Mouse (Mus musculus) stomach, embryonic 15.5 days (tissue): Measurements from ENCODE around the gene Gal3st2c. TPM values are rescaled to one million over a fixed set of nuclear protein-coding genes. Genes with fewer than 3 reads are reported as not detected.
"Not testable (repeated sequence)": the region's sequence is repeated elsewhere in the genome, so short reads cannot be mapped to it uniquely, and the experiment has no call there.

Experiments
- ATAC-seq: fragments of 200-750 bp; cut with Nextera tagmentation; 2 replicates; pipeline ENCODE4 v1.8.0; 2017; ENCODE audit warnings: low read depth, moderate number of reproducible peaks, moderate TSS enrichment; ENCODE audit not compliant: insufficient read depth, low FRiP score
- H3K27ac ChIP-seq: fragments of 300-500 bp; sonication (generic); 2 replicates; pipeline ENCODE4 v1.5.1; 2015; ENCODE audit warnings: mild to moderate bottlenecking, inconsistent platforms
- H3K27me3 ChIP-seq: fragments of 300-500 bp; sonication (generic); replicated peaks from 2 replicates; pipeline ENCODE4 v1.6.1; 2015; ENCODE audit warnings: inconsistent platforms
- H3K36me3 ChIP-seq: fragments of 300-500 bp; sonication (generic); 2 replicates; pipeline ENCODE4 v1.6.1; 2015; ENCODE audit warnings: inconsistent platforms
- H3K4me1 ChIP-seq: fragments of 300-500 bp; sonication (generic); 2 replicates; pipeline ENCODE4 v1.6.1; 2015; ENCODE audit warnings: inconsistent platforms
- H3K4me2 ChIP-seq: fragments of 300-500 bp; sonication (generic); 2 replicates; pipeline ENCODE4 v1.6.1; 2015; ENCODE audit warnings: mild to moderate bottlenecking, inconsistent platforms
- H3K4me3 ChIP-seq: fragments of 300-500 bp; sonication (generic); replicated peaks from 2 replicates; pipeline ENCODE4 v1.5.1; 2015; ENCODE audit warnings: inconsistent platforms
- H3K9ac ChIP-seq: fragments of 300-500 bp; sonication (generic); 2 replicates; pipeline ENCODE4 v1.6.1; 2015; ENCODE audit warnings: inconsistent platforms
- H3K9me3 ChIP-seq: fragments of 300-500 bp; sonication (generic); 2 replicates; pipeline ENCODE4 v1.6.1; 2016; ENCODE audit warnings: inconsistent platforms
- WGBS: fragments of 180-500 bp; shearing (Covaris S2); methylation state at CpG from one replicate; pipeline ENCODE4 v1.1.7; 2015; 5-methylcytosine and 5-hydroxymethylcytosine counted together
- polyA plus RNA-seq: library from polyadenylated mRNA; unstranded; fragments of >200 nt; fragmentation: Nextera tagmentation; extraction: Ambion mirVana; gene quantifications from 2 replicates; pipeline ENCODE4 v1.2.1, GENCODE M21; 2015

Gene Gal3st2c
- polyA plus RNA-seq, 1 experiment from 2014 or later: not detected

DNA sequence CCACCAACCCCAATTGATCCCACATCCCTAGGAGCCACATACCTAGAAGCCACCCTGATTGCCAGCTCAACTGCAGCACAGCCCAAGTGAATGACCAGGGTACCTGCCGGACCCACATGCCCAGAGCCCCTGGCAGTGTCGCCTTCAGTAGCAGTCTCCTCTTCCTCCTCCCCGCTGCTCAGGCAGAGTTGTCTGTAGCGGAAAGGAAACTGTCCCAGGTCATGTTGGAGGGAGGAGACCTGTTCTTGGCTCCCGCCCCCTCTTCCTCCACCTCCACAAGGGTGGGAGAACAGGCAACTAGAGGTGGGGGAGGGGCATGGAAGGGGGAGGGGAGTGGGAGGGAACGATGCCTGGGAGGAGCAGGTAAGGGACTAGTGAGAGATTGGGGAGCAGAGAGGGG is 62.1 kb downstream of the Gal3st2c start, which contains the start of gene Pdcd1:
Gene Pdcd1, minus strand, starts transcription at position 181 of the 400 bp plus-strand sequence.
- 50% methylated on average over 6 of the region's 6 CpGs for whole genome bisulfite sequencing
- H3K4me3 ChIP-seq: no peak within 1 kb of the TSS
- ATAC-seq: no peak
- H3K9ac ChIP-seq: no peak within 1 kb of the TSS
- no peaks in the 10 kb centered on the region for H3K27me3 ChIP-seq
- no peaks in the 10 kb centered on the region for H3K4me1 ChIP-seq
- H3K36me3 ChIP-seq: no peaks in the 10 kb centered on the region
- no peak within 1 kb of the TSS for H3K27ac ChIP-seq
- H3K9me3 ChIP-seq: no peaks in the 10 kb centered on the region
- no peak within 1 kb of the TSS for H3K4me2 ChIP-seq

DNA sequence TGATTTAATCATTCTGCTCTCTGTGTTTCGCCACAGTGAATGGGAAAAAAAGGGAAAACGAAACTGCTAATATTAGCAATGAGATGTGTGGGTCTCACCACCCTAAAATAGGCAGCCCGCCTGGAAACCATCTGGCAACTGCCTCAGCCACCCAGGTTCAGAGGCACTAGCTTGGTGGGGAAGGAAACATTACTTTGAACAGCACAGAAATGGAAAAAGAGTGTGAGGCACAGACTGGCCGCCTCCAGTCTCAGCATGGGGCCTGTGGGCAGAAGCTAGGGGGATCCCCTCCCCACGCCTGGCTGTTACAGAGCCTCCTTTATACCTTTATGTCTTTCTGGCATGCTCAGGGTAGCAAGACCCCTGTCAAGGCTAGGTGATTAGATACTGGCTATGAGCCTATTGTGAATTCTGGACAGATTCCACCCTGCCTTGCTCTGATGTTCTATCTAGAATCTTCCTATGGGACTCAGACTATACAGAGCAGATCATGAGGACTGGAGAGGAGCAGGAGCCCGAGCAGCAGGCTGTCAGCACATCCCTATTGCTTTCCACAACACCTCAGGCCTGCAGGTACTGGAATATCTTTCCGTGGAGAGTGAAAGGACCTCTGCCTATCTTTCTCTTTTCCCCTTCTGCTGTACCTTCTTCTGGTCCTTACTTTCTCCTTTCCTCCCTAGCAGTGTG is 63.4 kb downstream of the Gal3st2c start:
- Histone ChIP-seq H3K9ac (no peak overlapping the region), H3K4me3 (no peak overlapping the region), H3K27me3 (no peaks in the 10 kb centered on the region), H3K36me3 (no peaks in the 10 kb centered on the region), H3K27ac (no peak overlapping the region), H3K9me3 (no peaks in the 10 kb centered on the region), H3K4me1 (no peaks in the 10 kb centered on the region), H3K4me2 (no peak overlapping the region)
- 65% methylated on average over 7 of the region's 7 CpGs for WGBS
- ATAC-seq: no peak

DNA sequence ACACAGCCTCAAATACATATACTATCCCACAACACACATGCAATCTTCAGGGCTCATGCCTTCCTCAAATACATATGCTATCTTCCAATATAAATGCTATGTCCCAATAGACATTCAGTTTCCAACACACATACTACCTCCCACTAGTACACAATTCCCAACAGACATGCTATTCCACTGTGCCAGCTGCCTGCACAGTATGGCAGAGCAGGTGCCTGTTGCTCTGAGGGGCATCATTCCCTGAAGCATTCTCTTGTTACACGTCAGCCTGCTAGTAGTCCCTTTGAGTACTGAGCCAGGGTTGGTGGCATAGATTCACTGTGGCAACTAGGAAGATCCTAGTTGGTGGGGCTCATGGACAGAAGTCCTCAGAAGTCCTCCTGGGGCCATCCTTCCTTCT is 64.2 kb downstream of the Gal3st2c start:
- no peaks in the 10 kb centered on the region for H3K9me3 ChIP-seq
- ATAC-seq: no peak
- no peak overlapping the region for H3K27ac ChIP-seq
- no peaks in the 10 kb centered on the region for H3K27me3 ChIP-seq
- no peaks in the 10 kb centered on the region for H3K36me3 ChIP-seq
- no peak overlapping the region for H3K4me2 ChIP-seq
- 63% methylated on average over 1 of the region's 1 CpGs for WGBS
- H3K4me3 ChIP-seq: no peak overlapping the region
- H3K4me1 ChIP-seq: no peaks in the 10 kb centered on the region
- H3K9ac ChIP-seq: no peak overlapping the region

DNA sequence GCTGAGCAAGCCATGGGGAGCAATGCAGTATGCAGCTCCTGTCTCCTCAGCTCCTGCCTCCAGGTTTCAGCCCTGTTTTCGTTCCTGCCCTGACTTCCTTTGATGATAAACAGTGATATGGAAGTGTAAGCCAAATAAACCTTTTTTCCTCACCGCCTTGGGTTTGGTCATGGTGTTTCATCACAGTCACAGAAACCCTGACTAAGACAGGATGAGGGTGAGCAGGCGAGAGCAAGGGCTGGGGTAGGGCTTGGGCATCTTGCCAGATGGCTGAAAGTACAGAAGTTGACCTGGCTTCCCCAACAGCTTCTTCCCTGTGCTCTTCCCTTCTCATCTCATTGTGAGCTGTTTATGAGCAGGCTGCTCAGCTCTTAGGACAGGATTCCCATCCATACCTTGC is 65.7 kb downstream of the Gal3st2c start:
- Histone ChIP-seq H3K27ac (no peak overlapping the region), H3K27me3 (no peaks in the 10 kb centered on the region)
- WGBS: 25% methylated on average over 3 of the region's 3 CpGs

DNA sequence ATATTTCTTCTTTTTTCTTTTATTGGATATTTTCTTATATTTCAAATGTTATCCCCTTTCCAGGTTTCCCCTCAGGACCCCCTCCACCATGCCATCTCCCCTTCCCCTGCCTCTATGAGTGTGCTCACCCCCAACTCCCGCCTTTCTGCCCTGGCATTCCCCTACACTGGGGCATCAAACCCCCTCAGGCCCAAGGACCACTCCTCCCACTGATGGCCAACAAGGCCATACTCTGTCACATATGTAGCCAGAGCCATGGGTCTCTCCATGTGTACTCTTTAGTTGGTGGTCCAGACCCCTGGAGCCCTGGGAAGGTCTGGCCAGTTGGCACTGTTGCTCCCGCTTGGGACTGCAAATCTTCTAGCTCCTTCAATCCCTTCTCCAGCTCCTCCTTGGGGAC is 67.1 kb downstream of the Gal3st2c start:
- Histone ChIP-seq H3K27me3 (no peaks in the 10 kb centered on the region), H3K4me2 (no peak overlapping the region), H3K4me1 (no peaks in the 10 kb centered on the region), H3K9ac (no peak overlapping the region), H3K36me3 (no peaks in the 10 kb centered on the region), H3K4me3 (no peak overlapping the region), H3K27ac (no peak overlapping the region), H3K9me3 (no peaks in the 10 kb centered on the region)
- no peak for ATAC-seq
- 93% methylated on average over 2 of the region's 2 CpGs for WGBS

More for the DNA sequence above, 65.7 kb downstream of the Gal3st2c start:
- Histone ChIP-seq H3K9me3 (no peaks in the 10 kb centered on the region), H3K9ac (no peak overlapping the region), H3K36me3 (no peaks in the 10 kb centered on the region), H3K4me2 (no peak overlapping the region), H3K4me3 (no peak overlapping the region), H3K4me1 (no peaks in the 10 kb centered on the region)
- no peak for ATAC-seq

DNA sequence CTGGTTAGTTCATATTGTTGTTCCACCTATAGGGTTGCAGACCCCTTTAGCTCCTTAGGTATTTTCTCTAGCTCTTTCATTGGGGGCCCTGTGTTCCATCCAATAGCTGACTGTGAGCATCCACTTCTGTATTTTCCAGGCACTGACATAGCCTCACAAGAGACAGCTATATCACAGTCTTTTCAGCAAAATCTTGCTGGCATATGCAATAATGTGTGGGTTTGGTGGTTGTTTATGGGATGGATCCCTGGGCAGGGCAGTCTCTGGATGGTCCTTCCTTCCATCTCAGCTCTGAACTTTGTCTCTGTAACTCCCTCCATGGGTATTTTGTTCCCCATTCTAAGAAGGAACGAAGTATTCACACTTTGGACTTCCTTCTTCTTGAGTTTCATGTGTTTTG is 68.0 kb downstream of the Gal3st2c start:
- H3K27ac ChIP-seq, H3K9ac ChIP-seq, H3K9me3 ChIP-seq, H3K4me1 ChIP-seq, H3K36me3 ChIP-seq, ATAC-seq, H3K27me3 ChIP-seq, H3K4me2 ChIP-seq, H3K4me3 ChIP-seq: not testable (repeated sequence)
- 69% methylated on average over 1 of the region's 1 CpGs for WGBS

Other genes with a start within 250 kb of the Gal3st2c start
- 74.5 and 81.2 TPM in 2 replicates for gene Atg4b, start 239.0 kb upstream of the Gal3st2c start, polyA plus RNA-seq
- 51.4 and 54.0 TPM in 2 replicates for gene Thap4, start 235.6 kb upstream of the Gal3st2c start, polyA plus RNA-seq
- 228 and 237 TPM in 2 replicates for gene Dtymk, start 188.6 kb upstream of the Gal3st2c start, polyA plus RNA-seq
- 18.3 and 20.2 TPM in 2 replicates for gene Ing5, start 186.5 kb upstream of the Gal3st2c start, polyA plus RNA-seq
- gene D2hgdh, start 165.6 kb upstream of the Gal3st2c start, polyA plus RNA-seq: 13.0 and 15.7 TPM in 2 replicates
- gene Gal3st2, start 129.2 kb upstream of the Gal3st2c start, polyA plus RNA-seq: 0.06 TPM in 1 of 2 replicates, not detected in the other
- 0.08 TPM in 1 of 2 replicates, not detected in the other for gene Gal3st2b, start 72.2 kb upstream of the Gal3st2c start, polyA plus RNA-seq
- gene Neu4, start 29.9 kb downstream of the Gal3st2c start, polyA plus RNA-seq: not detected in 2 replicates
- 0.30 and 0.44 TPM in 2 replicates for gene Pdcd1, start 62.0 kb downstream of the Gal3st2c start, polyA plus RNA-seq